In the genomic region with DNA sequence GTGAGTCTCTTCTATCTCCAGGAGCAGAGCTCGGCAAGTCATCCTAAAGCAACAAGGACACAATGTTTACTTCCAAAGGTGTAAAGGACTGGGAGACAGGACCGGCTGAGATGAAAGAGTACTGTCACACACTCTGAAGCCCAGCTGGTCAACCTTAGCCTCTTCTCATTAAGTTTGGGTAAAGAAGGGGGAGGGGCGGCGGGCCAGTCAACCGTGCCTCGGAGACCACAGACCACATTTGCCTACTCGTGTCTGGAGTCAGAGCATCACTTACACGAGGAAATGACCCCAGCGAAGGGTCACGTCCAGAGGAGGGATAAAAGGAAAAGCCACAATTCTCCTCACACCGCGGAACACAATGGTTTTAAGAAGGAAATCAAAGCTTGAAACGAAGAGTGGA, we compare ENCODE assay signal across 8 mouse cellular contexts. TPM values are rescaled to one million over a fixed set of nuclear protein-coding genes. Genes with fewer than 3 reads are reported as not detected.
DNase-seq lines count a peak whose midpoint lies in the region; ATAC-seq and TF ChIP-seq lines count a peak whose summit lies in the region.

No protein-coding gene starts in this region.

- H3K36me3 ChIP-seq in kidney, postnatal 0 days (ENCODE audit: insufficient read depth, low read length), result no peaks in the 10 kb centered on the region
- no peaks in the 10 kb centered on the region for H3K36me3 ChIP-seq in intestine, embryonic 16.5 days (ENCODE audit: control insufficient read depth, insufficient read depth, low read length)

- peak overlapping the region; percentile 76 for H3K9ac ChIP-seq in kidney, postnatal 0 days (ENCODE audit: low read depth, low read length)
- H3K9ac ChIP-seq in intestine, embryonic 16.5 days (ENCODE audit: low read depth, low read length), result peak overlapping the region; percentile 88

- 1% methylated on average over 13 of the region's 13 CpGs for WGBS in kidney, postnatal 0 days
- 2% methylated on average over 13 of the region's 13 CpGs for WGBS in intestine, embryonic 16.5 days

- peaks cover 16% of the 10 kb centered on the region for H3K4me1 ChIP-seq in kidney, postnatal 0 days (replicated peaks; ENCODE audit: insufficient read depth, low read length)
- H3K4me1 ChIP-seq in intestine, embryonic 16.5 days (ENCODE audit: control insufficient read depth, insufficient read depth, low read length), result peaks cover 42% of the 10 kb centered on the region

- H3K9me3 ChIP-seq in kidney, postnatal 0 days (replicated peaks; ENCODE audit: low read length), result no peaks in the 10 kb centered on the region
- H3K9me3 ChIP-seq in intestine, embryonic 16.5 days (ENCODE audit: control insufficient read depth, low read length), result peaks cover 4% of the 10 kb centered on the region; the same call in 1 of the 2 replicates

- no peaks in the 10 kb centered on the region for H3K27me3 ChIP-seq in kidney, postnatal 0 days (ENCODE audit: insufficient read depth, low read length)
- no peaks in the 10 kb centered on the region for H3K27me3 ChIP-seq in intestine, embryonic 16.5 days (replicated peaks; ENCODE audit: control insufficient read depth, insufficient read depth, low read length)

- H3K4me2 ChIP-seq in kidney, postnatal 0 days (ENCODE audit: low read length), result peak overlapping the region; percentile 92
- peak overlapping the region; percentile 83 for H3K4me2 ChIP-seq in intestine, embryonic 16.5 days (ENCODE audit: low read depth, low read length)

- H3K4me3 ChIP-seq in kidney, postnatal 0 days (replicated peaks; ENCODE audit: low read depth, low read length), result peak overlapping the region; percentile 73
- H3K4me3 ChIP-seq in intestine, embryonic 16.5 days (ENCODE audit: low read length), result peak overlapping the region; percentile 82

- no peak for TF ChIP-seq CTCF in kidney, postnatal 0 days (IDR thresholded peaks at IDR 0.05; ENCODE audit: low read depth)

- H3K27ac ChIP-seq in kidney, postnatal 0 days, result peak overlapping the region; percentile 82; the same call in 1 of the 2 replicates
- peak overlapping the region; percentile 86; the same call in 1 of the 2 replicates for H3K27ac ChIP-seq in intestine, embryonic 16.5 days (ENCODE audit: low read length)

- peak; percentile 56 for DNase-seq in kidney, postnatal 0 days (ENCODE audit: low spot score)
- no peak for DNase-seq in kidney, adult 11 months
- peak; percentile 73 for DNase-seq in embryo, embryonic 9.5 days (ENCODE audit: extremely low spot score)
- peak; percentile 65 for DNase-seq in neural tube, embryonic 10.5 days (ENCODE audit: extremely low spot score, low spot score)
- DNase-seq in urinary bladder, adult 18-20 months (ENCODE audit: low spot score in 2 of 2), result no peak
- no peak for DNase-seq in thymus, postnatal 10 days (ENCODE audit: low spot score in 2 of 2)
- DNase-seq in adrenal gland, postnatal 36 days, result no peak

- no peak; the same call in 1 of the 2 replicates for ATAC-seq in kidney, postnatal 0 days (replicated peaks; ENCODE audit: low FRiP score, low read depth)
- ATAC-seq in intestine, embryonic 16.5 days, result no peak

RNA-seq across cellular contexts. Expression of gene Sh3pxd2a, which starts 1.0 kb away (rescaled TPM):
- polyA plus RNA-seq in kidney, postnatal 0 days (2015; fragmentation: Nextera tagmentation; extraction: Ambion mirVana), result 4.1 TPM in 2 replicates
- polyA plus RNA-seq in intestine, embryonic 16.5 days (2015; fragmentation: Nextera tagmentation; extraction: Ambion mirVana), result 3.0 and 3.6 TPM in 2 replicates
- 10 to 100 TPM; 46.5 to 65.9 TPM for total RNA-seq in adrenal gland, postnatal 36 days (2021)

Comparison
In these comparisons a context has a peak if more than half of its experiments do, and no peak if none do; other contexts are left out.
1. DNase-seq: peak in kidney, postnatal 0 days (single experiment), embryo, embryonic 9.5 days (single experiment) and neural tube, embryonic 10.5 days (single experiment); none in kidney, adult 11 months (single experiment), urinary bladder, adult 18-20 months (0 of 2), thymus, postnatal 10 days (0 of 2) and adrenal gland, postnatal 36 days (0 of 2).